Comparison of ENCODE assay signal across 8 mouse cellular contexts in genomic region chr17:25791320-25791842, GRCm38 (mm10). TPM values are rescaled to one million over a fixed set of nuclear protein-coding genes. Genes with fewer than 3 reads are reported as not detected.
DNase-seq lines count a peak whose midpoint lies in the region; ATAC-seq and TF ChIP-seq lines count a peak whose summit lies in the region.

No protein-coding gene starts in this region.

- WGBS in embryonic facial prominence, embryonic 10.5 days, result 30% methylated on average over 19 of the region's 19 CpGs
- 22% methylated on average over 19 of the region's 19 CpGs for WGBS in hindbrain, postnatal 0 days
- WGBS in neural tube, embryonic 11.5 days, result 31% methylated on average over 19 of the region's 19 CpGs

- H3K27ac ChIP-seq in embryonic facial prominence, embryonic 10.5 days (replicated peaks), result peak overlapping the region; percentile 91
- peak overlapping the region; percentile 94 for H3K27ac ChIP-seq in hindbrain, postnatal 0 days
- peak overlapping the region; percentile 88 for H3K27ac ChIP-seq in neural tube, embryonic 11.5 days (ENCODE audit: low read depth, low read length)

- peak; percentile 3; the same call in 1 of the 2 replicates for ATAC-seq in hindbrain, postnatal 0 days
- ATAC-seq in neural tube, embryonic 11.5 days (ENCODE audit: insufficient read depth, low FRiP score, low TSS enrichment), result no peak

- peaks cover 60% of the 10 kb centered on the region for H3K4me1 ChIP-seq in embryonic facial prominence, embryonic 10.5 days
- H3K4me1 ChIP-seq in hindbrain, postnatal 0 days (ENCODE audit: insufficient read depth, low read length), result peaks cover 10% of the 10 kb centered on the region; the same call in 1 of the 2 replicates
- H3K4me1 ChIP-seq in neural tube, embryonic 11.5 days (ENCODE audit: control insufficient read depth, insufficient read depth, low read length), result peaks cover 40% of the 10 kb centered on the region

- no peaks in the 10 kb centered on the region for H3K9me3 ChIP-seq in embryonic facial prominence, embryonic 10.5 days
- H3K9me3 ChIP-seq in hindbrain, postnatal 0 days (ENCODE audit: low read length), result no peaks in the 10 kb centered on the region
- H3K9me3 ChIP-seq in neural tube, embryonic 11.5 days (ENCODE audit: control insufficient read depth, low read length), result no peaks in the 10 kb centered on the region

- peak; percentile 48 for DNase-seq in layer of hippocampus, adult 9-11 months
- no peak for DNase-seq in layer of hippocampus, adult 9-10 months (ENCODE audit: low spot score)
- DNase-seq in embryonic facial prominence, embryonic 10.5 days (ENCODE audit: low spot score), result no peak
- DNase-seq in hindbrain, postnatal 0 days (ENCODE audit: low spot score), result peak; percentile 51
- peak; percentile 56 for DNase-seq in neural tube, embryonic 11.5 days (ENCODE audit: low spot score)
- DNase-seq in cerebellum, postnatal 36 days, result no peak
- DNase-seq in adrenal gland, postnatal 36 days, result no peak
- no peak for DNase-seq in layer of hippocampus, adult 11-12 months (ENCODE audit: low spot score)

- no peaks in the 10 kb centered on the region for H3K27me3 ChIP-seq in embryonic facial prominence, embryonic 10.5 days (replicated peaks; ENCODE audit: low read depth, poor library complexity, severe bottlenecking)
- no peaks in the 10 kb centered on the region for H3K27me3 ChIP-seq in hindbrain, postnatal 0 days (ENCODE audit: insufficient read depth, low read length)
- no peaks in the 10 kb centered on the region for H3K27me3 ChIP-seq in neural tube, embryonic 11.5 days (ENCODE audit: control insufficient read depth, insufficient read depth, low read length)

- peak; percentile 40 for TF ChIP-seq CTCF in hindbrain, postnatal 0 days (IDR thresholded peaks at IDR 0.05; ENCODE audit: low read depth)

- H3K4me3 ChIP-seq in embryonic facial prominence, embryonic 10.5 days, result peak overlapping the region; percentile 77
- peak overlapping the region; percentile 66 for H3K4me3 ChIP-seq in hindbrain, postnatal 0 days (ENCODE audit: low read length)
- peak overlapping the region; percentile 56 for H3K4me3 ChIP-seq in neural tube, embryonic 11.5 days (ENCODE audit: low read depth, low read length)

- peak overlapping the region; percentile 67 for H3K9ac ChIP-seq in hindbrain, postnatal 0 days (replicated peaks; ENCODE audit: low read length)
- H3K9ac ChIP-seq in neural tube, embryonic 11.5 days (ENCODE audit: low read length), result peak overlapping the region; percentile 75

- H3K4me2 ChIP-seq in hindbrain, postnatal 0 days (ENCODE audit: low read depth, low read length), result peak overlapping the region; percentile 95
- H3K4me2 ChIP-seq in neural tube, embryonic 11.5 days (ENCODE audit: low read depth), result peak overlapping the region; percentile 96

- peaks cover 60% of the 10 kb centered on the region for H3K36me3 ChIP-seq in embryonic facial prominence, embryonic 10.5 days (replicated peaks)
- H3K36me3 ChIP-seq in hindbrain, postnatal 0 days (ENCODE audit: insufficient read depth, low read length), result peaks cover 4% of the 10 kb centered on the region
- 0 out of 2 replicates have a peak, but pooled peaks cover 2% of the 10 kb centered on the region for H3K36me3 ChIP-seq in neural tube, embryonic 11.5 days (ENCODE audit: control insufficient read depth, insufficient read depth, low read length)

RNA-seq across cellular contexts. Expression of gene Fam173a, which starts 1.3 kb away (rescaled TPM):
- polyA plus RNA-seq in embryonic facial prominence, embryonic 10.5 days (2016; fragmentation: Nextera tagmentation; extraction: Ambion mirVana), result 62.3 and 67.8 TPM in 2 replicates
- total RNA-seq in hindbrain, postnatal 0 days (2014; rRNA removed), result 80.6 and 101 TPM in 2 replicates
- polyA plus RNA-seq in hindbrain, postnatal 0 days (2015; fragmentation: Nextera tagmentation; extraction: Ambion mirVana), result 117 and 121 TPM in 2 replicates
- 65.7 and 66.6 TPM in 2 replicates for polyA plus RNA-seq in neural tube, embryonic 11.5 days (2014; fragmentation: Nextera tagmentation; extraction: Ambion mirVana)
- total RNA-seq in adrenal gland, postnatal 36 days (2021), result 10 to 100 TPM; 76.7 to 85.4 TPM

RNA-seq across cellular contexts. Expression of gene AC134908.4, which starts 4.1 kb away (rescaled TPM):
- polyA plus RNA-seq in embryonic facial prominence, embryonic 10.5 days (2016; fragmentation: Nextera tagmentation; extraction: Ambion mirVana), result 0.95 and 1.0 TPM in 2 replicates
- 0.31 TPM in 1 of 2 replicates, not detected in the other for total RNA-seq in hindbrain, postnatal 0 days (2014; rRNA removed)
- polyA plus RNA-seq in hindbrain, postnatal 0 days (2015; fragmentation: Nextera tagmentation; extraction: Ambion mirVana), result 2.0 and 3.9 TPM in 2 replicates
- polyA plus RNA-seq in neural tube, embryonic 11.5 days (2014; fragmentation: Nextera tagmentation; extraction: Ambion mirVana), result 0.78 TPM in 1 of 2 replicates, not detected in the other
- not detected for total RNA-seq in adrenal gland, postnatal 36 days (2021)

RNA-seq across cellular contexts. Expression of gene Ccdc78, which starts 5.0 kb away (rescaled TPM):
- 0.62 and 1.2 TPM in 2 replicates for polyA plus RNA-seq in embryonic facial prominence, embryonic 10.5 days (2016; fragmentation: Nextera tagmentation; extraction: Ambion mirVana)
- 0.10 and 0.50 TPM in 2 replicates for total RNA-seq in hindbrain, postnatal 0 days (2014; rRNA removed)
- polyA plus RNA-seq in hindbrain, postnatal 0 days (2015; fragmentation: Nextera tagmentation; extraction: Ambion mirVana), result 1.0 and 1.2 TPM in 2 replicates
- 0.15 and 0.34 TPM in 2 replicates for polyA plus RNA-seq in neural tube, embryonic 11.5 days (2014; fragmentation: Nextera tagmentation; extraction: Ambion mirVana)
- not detected for total RNA-seq in adrenal gland, postnatal 36 days (2021)

RNA-seq across cellular contexts. Expression of gene Metrn, which starts 5.6 kb away (rescaled TPM):
- polyA plus RNA-seq in embryonic facial prominence, embryonic 10.5 days (2016; fragmentation: Nextera tagmentation; extraction: Ambion mirVana), result 118 and 137 TPM in 2 replicates
- 500 and 557 TPM in 2 replicates for total RNA-seq in hindbrain, postnatal 0 days (2014; rRNA removed)
- polyA plus RNA-seq in hindbrain, postnatal 0 days (2015; fragmentation: Nextera tagmentation; extraction: Ambion mirVana), result 102 and 116 TPM in 2 replicates
- 29.4 and 38.8 TPM in 2 replicates for polyA plus RNA-seq in neural tube, embryonic 11.5 days (2014; fragmentation: Nextera tagmentation; extraction: Ambion mirVana)
- 10 to 100 TPM; 24.5 to 27.7 TPM for total RNA-seq in adrenal gland, postnatal 36 days (2021)

RNA-seq across cellular contexts. Expression of gene Haghl, which starts 5.9 kb away (rescaled TPM):
- 59.9 and 69.1 TPM in 2 replicates for polyA plus RNA-seq in embryonic facial prominence, embryonic 10.5 days (2016; fragmentation: Nextera tagmentation; extraction: Ambion mirVana)
- 159 and 171 TPM in 2 replicates for total RNA-seq in hindbrain, postnatal 0 days (2014; rRNA removed)
- polyA plus RNA-seq in hindbrain, postnatal 0 days (2015; fragmentation: Nextera tagmentation; extraction: Ambion mirVana), result 219 and 225 TPM in 2 replicates
- polyA plus RNA-seq in neural tube, embryonic 11.5 days (2014; fragmentation: Nextera tagmentation; extraction: Ambion mirVana), result 74.6 and 77.3 TPM in 2 replicates
- 10 to 100 TPM; 17.6 to 32.8 TPM for total RNA-seq in adrenal gland, postnatal 36 days (2021)

Comparison
In these comparisons a context has a peak if more than half of its experiments do, and no peak if none do; other contexts are left out.
1. DNase-seq: peak in layer of hippocampus, adult 9-11 months (single experiment), hindbrain, postnatal 0 days (single experiment) and neural tube, embryonic 11.5 days (single experiment); none in layer of hippocampus, adult 9-10 months (single experiment), embryonic facial prominence, embryonic 10.5 days (single experiment), cerebellum, postnatal 36 days (0 of 2), adrenal gland, postnatal 36 days (0 of 2) and layer of hippocampus, adult 11-12 months (single experiment).
2. Peak in every context shown above with its lines, with median percentiles within 50 percentile points of each other: H3K27ac ChIP-seq and H3K4me3 ChIP-seq.